Mouse (Mus musculus): Measurements from ENCODE around the gene Slc7a5. TPM values are rescaled to one million over a fixed set of nuclear protein-coding genes. Genes with fewer than 3 reads are reported as not detected.

Gene Slc7a5
- polyA plus RNA-seq, 1 experiment = 113 TPM

DNA sequence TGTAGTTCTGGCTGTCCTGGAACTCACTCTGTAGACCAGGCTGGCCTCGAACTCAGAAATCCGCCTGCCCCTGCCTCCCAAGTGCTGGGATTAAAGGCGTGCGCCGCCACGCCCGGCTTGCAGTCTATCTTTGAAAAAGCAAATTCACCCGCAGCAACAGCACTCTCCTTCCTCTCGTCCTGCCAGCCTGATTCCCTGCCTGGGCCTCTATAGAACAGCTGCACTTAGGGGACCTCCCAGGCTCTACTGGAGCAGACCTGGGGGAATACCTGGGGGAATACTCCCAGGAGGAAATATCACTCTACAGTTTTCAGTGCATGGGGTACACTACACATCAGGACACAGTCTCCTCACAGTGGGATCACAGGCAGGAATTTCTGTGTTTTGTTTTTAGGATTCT lies 58.2 kb downstream of the Slc7a5 start:
- no peak for DNase-seq (ENCODE audit: low read depth)
- TF ChIP-seq POLR2A (IDR thresholded peaks at IDR 0.05; ENCODE audit: borderline replicate concordance, extremely low read depth, insufficient read depth, insufficient read length, poor library complexity, severe bottlenecking) = no peak
- no peak for TF ChIP-seq CTCF (IDR thresholded peaks at IDR 0.05; ENCODE audit: borderline replicate concordance, extremely low read depth, insufficient read depth, insufficient read length)

DNA sequence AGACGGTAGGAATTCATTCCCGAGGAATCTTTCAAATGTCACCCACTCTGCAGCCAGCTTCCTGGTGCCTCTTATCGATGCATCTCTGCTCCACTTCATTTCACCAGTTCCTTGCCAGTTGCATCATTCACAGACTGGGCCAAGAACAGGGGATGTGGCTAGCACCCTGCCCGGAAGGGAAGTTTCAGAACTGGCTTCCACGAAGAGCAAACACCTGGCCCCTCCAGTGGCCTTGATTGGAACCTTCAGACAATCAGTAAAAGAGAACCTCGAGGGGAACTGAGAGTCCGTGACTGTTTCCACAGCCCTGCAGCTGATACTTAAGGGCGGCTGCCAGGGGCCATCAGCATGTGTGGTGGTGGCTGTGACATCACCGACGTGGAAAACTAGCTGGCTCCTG lies 59.0 kb downstream of the Slc7a5 start:
- no peak for DNase-seq (ENCODE audit: low read depth)
- TF ChIP-seq CTCF (IDR thresholded peaks at IDR 0.05; ENCODE audit: borderline replicate concordance, extremely low read depth, insufficient read depth, insufficient read length) (no peak), POLR2A (IDR thresholded peaks at IDR 0.05; ENCODE audit: borderline replicate concordance, extremely low read depth, insufficient read depth, insufficient read length, poor library complexity, severe bottlenecking) (no peak)

GRCm38 (mm10) chr8:121847987-121848386 lies 59.5 kb downstream of the Slc7a5 start:
- no peak for DNase-seq (ENCODE audit: low read depth)
- TF ChIP-seq POLR2A (IDR thresholded peaks at IDR 0.05; ENCODE audit: borderline replicate concordance, extremely low read depth, insufficient read depth, insufficient read length, poor library complexity, severe bottlenecking) (no peak), CTCF (IDR thresholded peaks at IDR 0.05; ENCODE audit: borderline replicate concordance, extremely low read depth, insufficient read depth, insufficient read length) (no peak)

GRCm38 (mm10) chr8:121847261-121847822 lies 60.2 kb downstream of the Slc7a5 start:
- TF ChIP-seq CTCF (IDR thresholded peaks at IDR 0.05; ENCODE audit: borderline replicate concordance, extremely low read depth, insufficient read depth, insufficient read length) = no peak
- TF ChIP-seq POLR2A (IDR thresholded peaks at IDR 0.05; ENCODE audit: borderline replicate concordance, extremely low read depth, insufficient read depth, insufficient read length, poor library complexity, severe bottlenecking) = no peak
- no peak for DNase-seq (ENCODE audit: low read depth)

DNA sequence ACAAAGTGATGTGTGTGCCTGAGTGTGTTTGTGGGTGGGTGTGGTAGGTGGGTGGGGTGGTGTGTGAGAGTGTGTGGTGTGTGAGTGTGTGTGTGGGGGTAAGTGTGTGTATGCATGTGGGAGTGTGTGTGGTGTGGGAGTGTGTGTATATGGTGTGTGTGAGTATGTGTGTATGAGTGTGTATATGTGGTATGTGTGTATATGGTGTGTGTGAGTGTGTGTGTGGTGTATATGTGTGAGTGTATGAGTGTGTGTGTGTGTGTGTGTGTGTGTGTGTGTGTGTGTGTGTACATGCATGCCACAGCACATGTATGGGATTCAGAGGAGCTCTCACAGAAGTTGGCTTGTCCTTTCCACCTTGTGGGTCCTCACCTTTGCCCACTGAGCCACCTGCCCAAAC lies 60.7 kb downstream of the Slc7a5 start:
- TF ChIP-seq CTCF (IDR thresholded peaks at IDR 0.05; ENCODE audit: borderline replicate concordance, extremely low read depth, insufficient read depth, insufficient read length) (no peak), POLR2A (IDR thresholded peaks at IDR 0.05; ENCODE audit: borderline replicate concordance, extremely low read depth, insufficient read depth, insufficient read length, poor library complexity, severe bottlenecking) (no peak)
- no peak for DNase-seq (ENCODE audit: low read depth)

DNA sequence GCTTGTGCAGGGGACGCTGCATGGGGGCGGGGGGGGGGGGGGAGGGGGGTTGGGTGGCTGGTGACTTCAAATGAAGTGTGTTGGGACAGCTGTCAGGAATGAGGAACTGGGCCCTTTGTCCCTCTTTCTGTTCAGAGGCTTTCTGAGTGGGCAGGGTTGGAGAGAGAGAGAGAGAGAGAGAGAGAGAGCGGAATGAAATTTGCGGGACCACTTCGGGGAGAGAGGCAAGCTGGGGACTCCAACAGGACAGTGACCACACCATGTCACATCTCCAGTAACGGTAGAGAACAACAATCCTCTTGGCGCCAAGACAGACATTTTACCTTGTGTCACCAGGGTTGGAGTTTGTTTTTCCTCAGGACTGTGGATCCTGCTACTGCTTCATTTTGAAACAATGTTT lies 62.7 kb downstream of the Slc7a5 start:
- no peak for DNase-seq (ENCODE audit: low read depth)
- TF ChIP-seq CTCF (IDR thresholded peaks at IDR 0.05; ENCODE audit: borderline replicate concordance, extremely low read depth, insufficient read depth, insufficient read length) = no peak
- TF ChIP-seq POLR2A (IDR thresholded peaks at IDR 0.05; ENCODE audit: borderline replicate concordance, extremely low read depth, insufficient read depth, insufficient read length, poor library complexity, severe bottlenecking) = no peak

DNA sequence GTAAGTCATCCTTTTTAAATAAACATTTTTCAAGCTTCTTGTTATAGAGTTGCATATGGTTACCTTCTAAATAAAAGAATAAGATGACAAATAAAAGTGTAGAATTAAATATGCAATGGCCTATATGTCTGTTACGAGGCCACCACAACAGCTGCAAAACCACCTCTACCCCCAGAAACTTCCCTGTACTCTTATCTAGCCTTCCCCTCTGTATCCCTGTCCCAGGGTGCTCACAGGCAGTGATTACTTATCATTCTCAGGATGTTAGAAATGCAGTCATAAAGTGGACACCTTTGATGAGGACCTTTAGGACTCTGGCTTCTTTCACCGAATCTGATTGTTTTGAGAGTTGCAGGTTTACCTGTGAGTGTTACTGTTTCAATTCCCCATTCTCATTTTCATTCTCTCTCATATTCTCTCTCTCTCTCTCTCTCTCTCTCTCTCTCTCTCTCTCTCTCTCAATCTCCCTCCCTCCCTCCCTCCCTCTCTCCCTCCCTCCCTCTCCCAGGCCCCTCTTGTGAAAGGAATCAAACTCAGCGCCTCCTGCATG lies 64.2 kb downstream of the Slc7a5 start:
- no peak for DNase-seq (ENCODE audit: low read depth)
- TF ChIP-seq CTCF (IDR thresholded peaks at IDR 0.05; ENCODE audit: borderline replicate concordance, extremely low read depth, insufficient read depth, insufficient read length) (no peak), POLR2A (IDR thresholded peaks at IDR 0.05; ENCODE audit: borderline replicate concordance, extremely low read depth, insufficient read depth, insufficient read length, poor library complexity, severe bottlenecking) (no peak)

- no peak for TF ChIP-seq POLR2A (IDR thresholded peaks at IDR 0.05; ENCODE audit: borderline replicate concordance, extremely low read depth, insufficient read depth, insufficient read length, poor library complexity, severe bottlenecking)
- no peak for TF ChIP-seq CTCF (IDR thresholded peaks at IDR 0.05; ENCODE audit: borderline replicate concordance, extremely low read depth, insufficient read depth, insufficient read length)
- DNase-seq (ENCODE audit: low read depth) = no peak
These were observed 65.2 kb downstream of the Slc7a5 start for GRCm38 (mm10) chr8:121842064-121842955.

DNA sequence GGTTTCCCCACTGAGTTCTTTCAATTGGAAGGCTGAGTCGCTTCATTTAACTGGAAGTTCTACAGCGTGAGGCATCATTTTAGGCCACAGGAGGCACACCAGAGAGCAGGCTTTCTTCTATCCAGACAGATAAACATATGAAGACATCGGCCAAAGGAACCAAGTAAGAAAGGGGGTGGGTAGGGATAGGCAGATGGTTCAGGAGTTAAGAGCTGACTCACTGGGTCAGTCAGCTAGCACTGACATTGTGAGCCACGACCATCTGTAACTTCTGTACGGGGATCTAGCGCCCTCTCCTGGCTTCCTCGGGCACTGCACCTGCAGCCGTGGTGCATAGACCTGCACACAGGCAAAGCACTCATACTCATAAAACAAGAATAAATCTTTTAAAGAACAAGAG lies 66.3 kb downstream of the Slc7a5 start:
- no peak for TF ChIP-seq POLR2A (IDR thresholded peaks at IDR 0.05; ENCODE audit: borderline replicate concordance, extremely low read depth, insufficient read depth, insufficient read length, poor library complexity, severe bottlenecking)
- TF ChIP-seq CTCF (IDR thresholded peaks at IDR 0.05; ENCODE audit: borderline replicate concordance, extremely low read depth, insufficient read depth, insufficient read length) = peak; percentile 76
- peak; percentile 65 for DNase-seq (ENCODE audit: low read depth)

GRCm38 (mm10) chr8:121832503-121832902 lies 75.0 kb downstream of the Slc7a5 start:
- TF ChIP-seq POLR2A (IDR thresholded peaks at IDR 0.05; ENCODE audit: borderline replicate concordance, extremely low read depth, insufficient read depth, insufficient read length, poor library complexity, severe bottlenecking) = no peak
- TF ChIP-seq CTCF (IDR thresholded peaks at IDR 0.05; ENCODE audit: borderline replicate concordance, extremely low read depth, insufficient read depth, insufficient read length) = peak; percentile 55; the same call in 1 of the 2 replicates
- DNase-seq (ENCODE audit: low read depth) = peak; percentile 92

GRCm38 (mm10) chr8:121832061-121832460 lies 75.4 kb downstream of the Slc7a5 start:
- no peak for TF ChIP-seq CTCF (IDR thresholded peaks at IDR 0.05; ENCODE audit: borderline replicate concordance, extremely low read depth, insufficient read depth, insufficient read length)
- DNase-seq (ENCODE audit: low read depth) = no peak

Other genes starting within 250 kb of the Slc7a5 start
- 28.7 and 57.2 TPM in 2 replicates for gene Jph3, start 178.1 kb downstream of the Slc7a5 start, polyA plus RNA-seq (2012; rRNA removed)
- gene Klhdc4, start 78.1 kb downstream of the Slc7a5 start, polyA plus RNA-seq (2012; rRNA removed) = 41.8 and 45.2 TPM in 2 replicates
- gene Car5a, start 37.2 kb upstream of the Slc7a5 start, polyA plus RNA-seq (2012; rRNA removed) = 0.14 and 0.44 TPM in 2 replicates
- 114 and 148 TPM in 2 replicates for gene Banp, start 42.1 kb upstream of the Slc7a5 start, polyA plus RNA-seq (2012; rRNA removed)